Mouse (Mus musculus): ENCODE measurements around the gene Gm21891.
"Not testable (repeated sequence)": the region's sequence is repeated elsewhere in the genome, so short reads cannot be mapped to it uniquely, and the experiment has no call there.

Gm21891 gene

DNA sequence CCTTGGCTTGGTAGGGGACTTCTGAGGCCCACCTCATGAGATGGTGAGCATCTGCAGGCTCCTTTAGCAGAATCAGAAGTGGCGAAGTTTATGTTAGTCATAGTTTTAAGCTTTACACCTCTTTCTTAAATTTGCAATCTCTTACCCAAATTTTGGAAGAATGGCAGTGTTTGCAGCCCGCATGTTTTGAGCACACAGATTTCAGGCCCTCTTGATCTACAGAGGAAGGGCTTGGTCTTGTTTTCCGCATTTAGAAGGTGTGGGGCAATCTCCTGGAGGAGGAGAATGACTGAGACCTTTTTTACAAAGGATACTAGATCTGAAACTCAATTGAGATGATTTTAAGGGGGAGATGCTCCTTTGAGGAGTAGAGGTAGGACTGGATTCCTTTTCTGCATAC is at the start of gene Gm21891:
Gene Gm21891 (minus strand): TSS at position 101 of the 400 bp plus-strand sequence.
- DNase-seq = not testable (repeated sequence)

DNA sequence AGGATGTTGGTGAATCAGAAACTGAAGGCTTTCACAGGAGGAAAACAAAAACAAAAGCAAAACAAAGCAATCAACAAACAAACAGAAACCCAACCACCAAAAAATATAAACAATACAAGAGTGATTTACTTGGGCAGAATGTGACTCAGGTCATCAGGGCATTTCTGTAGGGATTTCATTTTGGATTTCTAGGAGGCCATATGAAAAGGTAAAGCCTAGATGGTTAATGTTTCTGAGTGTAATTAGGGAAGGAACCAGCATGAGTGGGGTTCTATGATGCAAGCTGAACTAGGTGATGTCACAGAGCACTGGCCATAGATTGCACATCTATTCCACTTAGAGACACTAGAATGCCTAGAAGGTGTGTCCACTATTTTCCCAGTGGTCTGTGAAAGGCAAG is 28.4 kb upstream of the Gm21891 start, which contains the start of gene Gm21425:
Gene Gm21425 (plus strand): TSS at position 301 of the 400 bp plus-strand sequence.
- DNase-seq = not testable (repeated sequence)
